Mouse (Mus musculus): Measurements from ENCODE around the gene Sstr3. TPM values are rescaled to one million over a fixed set of nuclear protein-coding genes. Genes with fewer than 3 reads are reported as not detected.

Sstr3 gene
- polyA plus RNA-seq, 1 experiment from 2014 or later, result 0.13 TPM

DNA sequence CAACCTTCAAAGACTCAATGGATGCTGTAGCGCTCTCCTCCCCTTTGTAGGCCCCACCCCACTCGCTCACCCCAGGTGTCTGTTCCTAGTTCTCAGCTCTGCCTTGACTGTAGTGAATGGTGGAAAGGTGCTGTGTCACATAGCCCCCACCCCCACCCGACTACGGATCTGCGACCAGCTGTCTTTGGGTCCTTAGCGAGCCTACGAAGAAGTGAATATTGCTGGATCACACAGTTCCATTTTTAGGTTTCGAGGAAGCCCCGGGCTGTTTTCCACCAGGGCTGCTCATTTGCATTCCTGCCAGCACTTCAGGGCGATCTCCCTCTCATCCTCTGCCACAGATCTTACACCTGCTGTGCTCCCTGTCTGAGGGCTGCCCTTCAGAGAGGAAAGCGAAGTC, 38.9 kb upstream of the Sstr3 start:
- ATAC-seq (ENCODE audit: insufficient number of reproducible peaks, low FRiP score), result no peak

DNA sequence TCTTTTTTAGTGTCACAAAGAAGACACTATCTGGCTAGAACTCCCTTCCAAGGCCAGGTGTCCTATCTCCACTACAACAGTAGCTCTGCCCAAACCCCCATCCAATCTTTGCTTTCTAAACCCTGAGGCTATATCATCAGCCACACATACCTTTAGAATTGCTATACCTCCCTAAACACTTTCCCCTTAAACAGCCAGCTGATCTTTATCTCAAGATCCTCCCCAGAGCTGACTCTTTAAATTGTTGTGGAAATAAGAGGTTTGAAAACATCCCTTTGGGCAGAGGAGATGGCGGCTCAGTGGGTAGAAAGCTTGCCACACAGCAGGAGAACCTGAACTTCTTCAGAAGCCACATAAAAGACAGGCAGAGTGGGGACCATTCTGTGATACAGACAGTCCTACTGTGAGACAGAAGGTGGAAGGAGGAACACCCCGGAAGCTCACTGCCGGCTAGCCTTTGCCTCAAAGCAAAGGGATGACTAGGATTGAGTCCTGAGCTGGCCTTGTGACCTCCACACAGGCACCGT, 31.9 kb upstream of the Sstr3 start:
- no peaks in the 10 kb centered on the region for H3K36me3 ChIP-seq
- no peak for ATAC-seq (ENCODE audit: insufficient number of reproducible peaks, low FRiP score)
- no peak overlapping the region for H3K9ac ChIP-seq
- no peak overlapping the region for H3K27ac ChIP-seq (ENCODE audit: poor library complexity, severe bottlenecking)
- no peak overlapping the region for H3K4me2 ChIP-seq
- H3K9me3 ChIP-seq (replicated peaks), result peaks cover 3% of the 10 kb centered on the region; the same call in 1 of the 2 replicates
- H3K4me3 ChIP-seq, result no peak overlapping the region
- no peaks in the 10 kb centered on the region for H3K27me3 ChIP-seq (replicated peaks)
- WGBS, result 78% methylated on average over 4 of the region's 4 CpGs
- peaks cover 37% of the 10 kb centered on the region for H3K4me1 ChIP-seq (replicated peaks)

More for the DNA sequence above, 38.9 kb upstream of the Sstr3 start:
- H3K36me3 ChIP-seq, result no peaks in the 10 kb centered on the region
- H3K4me3 ChIP-seq, result no peak overlapping the region
- H3K4me1 ChIP-seq (replicated peaks), result peaks cover 22% of the 10 kb centered on the region
- H3K9ac ChIP-seq, result no peak overlapping the region
- no peak overlapping the region for H3K27ac ChIP-seq (ENCODE audit: poor library complexity, severe bottlenecking)
- peaks cover 13% of the 10 kb centered on the region; the same call in 1 of the 2 replicates for H3K27me3 ChIP-seq (replicated peaks)
- H3K4me2 ChIP-seq, result no peak overlapping the region
- WGBS, result 23% methylated on average over 11 of the region's 11 CpGs
- peaks cover 5% of the 10 kb centered on the region; the same call in 1 of the 2 replicates for H3K9me3 ChIP-seq (replicated peaks)

DNA sequence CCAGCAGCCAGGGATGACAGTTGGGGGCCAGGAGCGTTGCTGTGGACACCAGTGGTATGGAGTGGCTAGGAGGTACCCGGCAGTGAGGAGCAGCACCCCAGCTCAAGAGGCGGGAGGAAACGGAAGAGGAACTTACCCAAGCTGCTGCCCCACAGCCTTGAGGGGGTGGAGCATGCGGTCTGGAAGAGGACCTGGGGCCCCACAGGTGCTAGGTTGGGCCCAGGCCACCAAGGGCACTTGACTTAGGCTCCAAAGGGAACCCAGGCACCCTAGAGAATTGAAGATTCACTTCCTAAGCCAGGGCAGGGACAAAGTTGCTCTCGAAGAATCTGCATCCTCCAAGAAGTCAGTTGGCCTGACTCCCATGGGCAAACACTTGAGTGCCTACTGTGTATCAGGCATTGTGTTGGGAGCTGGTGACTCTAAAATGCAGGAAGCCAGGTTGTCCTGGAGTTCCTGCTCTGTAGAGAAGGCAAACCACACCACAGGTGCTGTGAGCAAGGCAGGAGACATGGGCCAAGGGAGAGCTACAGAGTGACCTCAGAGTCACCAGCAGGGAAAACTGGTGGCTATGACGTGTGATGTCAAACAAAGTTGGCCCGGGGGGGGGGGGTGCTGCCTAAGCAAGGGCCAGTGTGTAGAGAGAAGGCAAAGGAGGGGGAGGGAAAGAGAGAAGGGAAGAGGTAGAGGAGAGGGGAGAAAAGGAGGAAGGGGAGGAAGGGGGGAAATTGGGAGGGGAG, 28.3 kb upstream of the Sstr3 start, which contains the start of gene Rac2:
Rac2 (minus strand) TSS at position 126 of the 740 bp plus-strand sequence.
- Histone ChIP-seq H3K4me3 (no peak within 1 kb of the TSS), H3K4me2 (peak within 1 kb of the TSS; percentile 23), H3K4me1 (replicated peaks) (peaks cover 20% of the 10 kb centered on the region), H3K36me3 (no peaks in the 10 kb centered on the region), H3K9ac (peak within 1 kb of the TSS; percentile 32; the same call in 1 of the 2 replicates), H3K27me3 (replicated peaks) (no peaks in the 10 kb centered on the region), H3K27ac (ENCODE audit: poor library complexity, severe bottlenecking) (peak within 1 kb of the TSS; percentile 46; the same call in 1 of the 2 replicates), H3K9me3 (replicated peaks) (peaks cover 3% of the 10 kb centered on the region; the same call in 1 of the 2 replicates)
- no peak for ATAC-seq (ENCODE audit: insufficient number of reproducible peaks, low FRiP score)
- WGBS, result 77% methylated on average over 8 of the region's 8 CpGs

DNA sequence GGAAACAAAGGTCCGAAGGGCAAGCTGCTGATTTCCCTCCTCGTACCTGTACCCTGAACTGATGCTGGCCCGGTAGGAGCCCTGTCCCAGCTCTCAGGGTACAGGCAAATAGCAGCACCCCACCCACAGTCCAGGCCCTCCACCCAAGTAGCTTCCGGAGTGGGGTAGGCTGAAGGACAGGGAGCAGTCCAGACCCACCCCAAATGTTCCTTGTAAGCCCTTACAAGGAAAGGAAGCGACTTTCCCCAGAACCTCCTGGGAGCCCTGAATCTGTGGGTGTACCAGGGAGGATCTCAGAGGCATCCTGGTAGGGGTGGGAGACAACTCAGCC, 27.8 kb upstream of the Sstr3 start:
- Histone ChIP-seq H3K36me3 (no peaks in the 10 kb centered on the region), H3K9ac (peak overlapping the region; percentile 32; the same call in 1 of the 2 replicates), H3K9me3 (replicated peaks) (peaks cover 3% of the 10 kb centered on the region; the same call in 1 of the 2 replicates), H3K27ac (ENCODE audit: poor library complexity, severe bottlenecking) (0 out of 2 replicates have a peak overlapping the region, but pooled peaks have one; percentile 46), H3K4me3 (no peak overlapping the region), H3K27me3 (replicated peaks) (no peaks in the 10 kb centered on the region), H3K4me2 (no peak overlapping the region; the same call in 1 of the 2 replicates), H3K4me1 (replicated peaks) (peaks cover 20% of the 10 kb centered on the region)
- ATAC-seq (ENCODE audit: insufficient number of reproducible peaks, low FRiP score), result 0 out of 2 replicates have a peak, but pooled peaks have one; percentile 31
- WGBS, result 79% methylated on average over 5 of the region's 5 CpGs

DNA sequence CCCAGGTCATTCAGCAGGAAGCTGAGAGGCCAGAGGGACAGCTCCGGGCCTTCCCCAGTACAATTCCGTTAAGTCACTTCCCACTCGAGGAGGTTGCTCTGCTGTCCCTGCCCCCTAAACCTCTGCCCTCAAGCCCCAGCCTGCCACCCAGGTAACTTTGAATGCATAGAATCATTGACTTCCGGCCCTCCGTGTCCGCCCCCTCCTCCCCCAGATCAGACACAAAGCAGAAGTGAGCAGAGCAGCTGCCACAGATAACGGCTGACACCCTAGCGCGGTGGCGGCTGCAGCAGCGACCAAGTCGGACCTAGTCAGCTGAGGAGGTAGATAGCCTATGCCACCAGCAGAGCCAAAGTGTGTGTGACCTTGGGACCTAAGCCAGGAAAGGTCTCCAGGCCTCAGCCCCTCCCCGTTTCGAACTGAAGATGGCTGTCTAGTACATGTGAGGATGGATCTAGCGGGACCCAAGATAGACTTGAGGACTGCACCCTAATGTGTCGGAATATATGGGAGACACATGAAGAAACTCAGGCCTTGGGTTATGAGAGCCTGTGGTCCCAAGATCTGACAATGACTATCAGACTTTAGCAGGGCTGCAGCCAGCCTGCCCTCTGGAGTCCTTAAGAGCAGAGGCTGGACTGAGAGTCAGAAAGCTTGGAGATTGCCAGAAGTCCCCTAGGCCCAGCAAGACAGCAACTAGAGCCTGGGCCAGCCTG, 27.2 kb upstream of the Sstr3 start:
- 22% methylated on average over 16 of the region's 16 CpGs for WGBS

DNA sequence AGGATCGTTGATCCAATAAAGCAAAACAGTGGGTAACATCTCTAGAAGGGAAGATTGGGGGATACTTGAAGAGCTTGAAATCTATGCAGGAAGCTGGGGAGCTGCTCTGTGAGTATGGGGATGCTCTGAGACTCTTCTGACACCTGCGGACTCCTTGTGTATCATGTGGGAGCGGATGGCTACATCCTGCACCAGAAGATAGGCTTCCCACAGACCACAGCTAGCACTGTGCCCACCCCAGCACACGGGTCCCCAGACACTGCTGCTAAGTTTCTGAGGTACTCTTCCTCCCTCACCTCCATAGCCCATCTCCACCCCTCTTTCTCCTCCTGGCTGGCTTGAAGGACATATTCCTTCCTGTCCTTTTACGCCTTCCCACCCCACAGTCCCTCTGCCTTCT, 25.7 kb upstream of the Sstr3 start:
- no peak for ATAC-seq (ENCODE audit: insufficient number of reproducible peaks, low FRiP score)
- WGBS, result 91% methylated on average over 5 of the region's 5 CpGs
- H3K4me1 ChIP-seq (replicated peaks), result peaks cover 20% of the 10 kb centered on the region

More for the DNA sequence above, 27.2 kb upstream of the Sstr3 start:
- H3K4me3 ChIP-seq, result no peak overlapping the region
- peak; percentile 79 for ATAC-seq (ENCODE audit: insufficient number of reproducible peaks, low FRiP score)
- peak overlapping the region; percentile 32; the same call in 1 of the 2 replicates for H3K9ac ChIP-seq
- H3K27ac ChIP-seq (ENCODE audit: poor library complexity, severe bottlenecking), result peak overlapping the region; percentile 46; the same call in 1 of the 2 replicates
- H3K4me1 ChIP-seq (replicated peaks), result peaks cover 20% of the 10 kb centered on the region
- peaks cover 3% of the 10 kb centered on the region; the same call in 1 of the 2 replicates for H3K9me3 ChIP-seq (replicated peaks)
- no peaks in the 10 kb centered on the region for H3K36me3 ChIP-seq
- peak overlapping the region; percentile 23 for H3K4me2 ChIP-seq
- H3K27me3 ChIP-seq (replicated peaks), result no peaks in the 10 kb centered on the region

DNA sequence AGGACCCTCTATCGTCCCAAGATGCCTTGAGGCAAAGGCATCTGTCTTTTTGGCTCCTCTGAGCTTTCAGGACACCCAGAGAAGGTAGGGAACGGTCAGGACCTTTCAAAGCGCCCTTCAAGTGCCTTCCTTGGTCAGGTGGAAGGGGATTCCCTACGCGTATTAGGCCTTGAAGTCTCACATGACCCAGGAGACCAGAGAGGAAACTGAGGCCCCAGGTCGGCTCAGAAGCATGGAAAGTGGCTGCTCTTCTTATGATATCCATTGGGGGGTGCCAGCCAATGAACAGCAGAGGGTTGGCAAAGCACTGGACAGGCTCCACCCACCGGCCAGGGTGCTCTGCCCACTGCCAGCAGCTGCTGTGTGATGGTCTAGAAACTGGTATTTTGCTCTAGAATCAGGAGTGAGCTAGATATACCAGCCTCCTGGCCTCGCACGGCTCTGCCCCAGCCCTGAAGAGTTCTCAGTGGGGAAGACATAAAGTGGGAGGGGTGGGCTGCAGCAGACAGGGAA, 23.2 kb upstream of the Sstr3 start:
- ATAC-seq (ENCODE audit: insufficient number of reproducible peaks, low FRiP score), result no peak
- H3K4me1 ChIP-seq (replicated peaks), result peaks cover 21% of the 10 kb centered on the region
- H3K9ac ChIP-seq, result no peak overlapping the region
- H3K27ac ChIP-seq (ENCODE audit: poor library complexity, severe bottlenecking), result no peak overlapping the region
- H3K36me3 ChIP-seq, result no peaks in the 10 kb centered on the region
- no peaks in the 10 kb centered on the region for H3K9me3 ChIP-seq (replicated peaks)
- H3K4me3 ChIP-seq, result no peak overlapping the region
- H3K27me3 ChIP-seq (replicated peaks), result no peaks in the 10 kb centered on the region
- no peak overlapping the region for H3K4me2 ChIP-seq
- WGBS, result 66% methylated on average over 9 of the region's 9 CpGs

More for the DNA sequence above, 25.7 kb upstream of the Sstr3 start:
- no peaks in the 10 kb centered on the region for H3K27me3 ChIP-seq (replicated peaks)
- H3K9me3 ChIP-seq (replicated peaks), result peaks cover 3% of the 10 kb centered on the region; the same call in 1 of the 2 replicates
- no peak overlapping the region for H3K4me2 ChIP-seq
- H3K9ac ChIP-seq, result no peak overlapping the region
- no peak overlapping the region for H3K4me3 ChIP-seq
- no peak overlapping the region for H3K27ac ChIP-seq (ENCODE audit: poor library complexity, severe bottlenecking)
- no peaks in the 10 kb centered on the region for H3K36me3 ChIP-seq

DNA sequence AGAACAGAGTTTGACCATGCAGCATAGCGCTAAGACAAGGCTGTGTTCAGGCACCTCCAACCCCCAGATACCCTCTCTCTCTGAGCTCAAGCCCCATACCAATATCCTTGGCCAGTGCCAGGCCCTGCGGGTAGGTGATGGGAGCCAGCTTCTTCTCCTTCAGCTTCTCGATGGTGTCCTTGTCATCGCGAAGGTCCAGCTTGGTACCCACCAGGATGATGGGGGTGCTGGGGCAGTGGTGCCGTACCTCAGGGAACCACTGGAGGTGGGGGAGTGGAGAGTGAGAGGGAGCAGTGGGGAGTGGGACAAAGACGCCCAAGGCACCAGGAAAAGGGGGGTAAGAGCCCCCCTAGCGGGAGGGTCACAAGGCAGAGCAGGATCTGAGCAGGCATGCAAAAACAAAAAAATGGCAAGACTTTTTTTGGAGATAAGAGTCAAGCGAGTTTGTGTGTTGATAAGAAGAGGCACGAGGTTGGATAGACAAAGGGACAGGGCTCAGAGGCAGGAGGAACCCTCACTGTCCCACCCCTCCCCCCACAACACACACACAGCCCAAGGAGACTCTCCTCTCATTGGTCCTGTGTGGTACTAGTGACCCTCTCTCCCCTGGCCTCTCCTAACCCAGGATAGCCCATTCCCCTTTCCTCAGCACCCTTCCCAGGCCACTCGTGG, 20.4 kb upstream of the Sstr3 start:
- Histone ChIP-seq H3K4me3 (no peak overlapping the region), H3K4me2 (no peak overlapping the region), H3K27ac (ENCODE audit: poor library complexity, severe bottlenecking) (no peak overlapping the region), H3K9ac (no peak overlapping the region), H3K36me3 (no peaks in the 10 kb centered on the region), H3K9me3 (replicated peaks) (no peaks in the 10 kb centered on the region), H3K27me3 (replicated peaks) (no peaks in the 10 kb centered on the region), H3K4me1 (replicated peaks) (peaks cover 5% of the 10 kb centered on the region; the same call in 1 of the 2 replicates)
- no peak for ATAC-seq (ENCODE audit: insufficient number of reproducible peaks, low FRiP score)
- 63% methylated on average over 11 of the region's 11 CpGs for WGBS

DNA sequence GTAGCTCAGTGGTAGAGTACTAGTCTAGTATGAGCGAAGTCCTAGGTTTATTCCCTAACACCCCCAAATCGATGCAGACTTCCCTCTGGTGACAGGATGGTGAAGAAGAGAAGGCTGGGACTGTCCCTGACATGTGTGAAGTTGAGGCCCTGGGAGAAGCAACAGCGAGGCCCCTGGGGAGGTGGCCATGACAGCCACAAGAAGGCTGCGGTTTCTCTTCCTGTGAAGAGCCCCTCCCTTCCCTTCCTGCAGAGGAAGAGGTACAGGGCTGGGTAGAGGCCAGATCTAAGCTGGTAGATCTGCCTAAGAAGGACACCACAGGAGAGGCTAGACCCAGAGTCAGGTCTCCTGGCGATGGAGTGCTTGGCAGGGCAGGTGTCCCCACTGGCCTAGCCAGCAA, 19.5 kb upstream of the Sstr3 start:
- peaks cover 5% of the 10 kb centered on the region; the same call in 1 of the 2 replicates for H3K4me1 ChIP-seq (replicated peaks)
- ATAC-seq (ENCODE audit: insufficient number of reproducible peaks, low FRiP score), result no peak
- no peak overlapping the region for H3K27ac ChIP-seq (ENCODE audit: poor library complexity, severe bottlenecking)
- WGBS, result 73% methylated on average over 5 of the region's 5 CpGs
- H3K4me2 ChIP-seq, result no peak overlapping the region
- H3K9ac ChIP-seq, result no peak overlapping the region
- H3K36me3 ChIP-seq, result no peaks in the 10 kb centered on the region
- H3K9me3 ChIP-seq (replicated peaks), result no peaks in the 10 kb centered on the region
- no peak overlapping the region for H3K4me3 ChIP-seq
- no peaks in the 10 kb centered on the region for H3K27me3 ChIP-seq (replicated peaks)

DNA sequence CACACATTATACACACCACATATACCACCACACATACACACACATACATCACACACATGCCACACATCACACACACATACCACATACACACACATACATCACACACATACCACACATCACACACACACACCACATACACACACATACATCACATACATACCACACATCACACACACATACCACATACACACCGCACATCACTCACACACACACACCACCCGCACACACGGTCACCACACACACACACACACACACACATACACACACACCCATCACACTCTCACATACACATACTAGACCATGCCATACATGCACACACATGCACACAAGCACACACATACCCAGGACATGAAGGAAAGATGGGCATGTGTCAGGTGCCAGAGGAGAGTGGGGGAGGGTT, 18.9 kb upstream of the Sstr3 start:
- WGBS, result 94% methylated on average over 3 of the region's 3 CpGs
- Histone ChIP-seq H3K9ac (no peak overlapping the region), H3K36me3 (no peaks in the 10 kb centered on the region), H3K27ac (ENCODE audit: poor library complexity, severe bottlenecking) (no peak overlapping the region), H3K4me2 (no peak overlapping the region), H3K27me3 (replicated peaks) (no peaks in the 10 kb centered on the region), H3K9me3 (replicated peaks) (no peaks in the 10 kb centered on the region), H3K4me3 (no peak overlapping the region), H3K4me1 (replicated peaks) (peaks cover 5% of the 10 kb centered on the region; the same call in 1 of the 2 replicates)
- no peak for ATAC-seq (ENCODE audit: insufficient number of reproducible peaks, low FRiP score)

Data from heart, embryonic 12.5 days (tissue).